Mouse (Mus musculus) ovary, postnatal 36 days (tissue): ENCODE data around the gene Tor1aip1.
A peak's percentile ranks its signal among the peaks of the same experiment; 100 is the strongest.
"Not testable (repeated sequence)": the region's sequence is repeated elsewhere in the genome, so short reads cannot be mapped to it uniquely, and the experiment has no call there.

Source experiments
- DNase-seq: peaks from one replicate; pipeline ENCODE4 v3.0.0; 2022; ENCODE audit warnings: low spot score, mixed read lengths

Gene Tor1aip1

DNA sequence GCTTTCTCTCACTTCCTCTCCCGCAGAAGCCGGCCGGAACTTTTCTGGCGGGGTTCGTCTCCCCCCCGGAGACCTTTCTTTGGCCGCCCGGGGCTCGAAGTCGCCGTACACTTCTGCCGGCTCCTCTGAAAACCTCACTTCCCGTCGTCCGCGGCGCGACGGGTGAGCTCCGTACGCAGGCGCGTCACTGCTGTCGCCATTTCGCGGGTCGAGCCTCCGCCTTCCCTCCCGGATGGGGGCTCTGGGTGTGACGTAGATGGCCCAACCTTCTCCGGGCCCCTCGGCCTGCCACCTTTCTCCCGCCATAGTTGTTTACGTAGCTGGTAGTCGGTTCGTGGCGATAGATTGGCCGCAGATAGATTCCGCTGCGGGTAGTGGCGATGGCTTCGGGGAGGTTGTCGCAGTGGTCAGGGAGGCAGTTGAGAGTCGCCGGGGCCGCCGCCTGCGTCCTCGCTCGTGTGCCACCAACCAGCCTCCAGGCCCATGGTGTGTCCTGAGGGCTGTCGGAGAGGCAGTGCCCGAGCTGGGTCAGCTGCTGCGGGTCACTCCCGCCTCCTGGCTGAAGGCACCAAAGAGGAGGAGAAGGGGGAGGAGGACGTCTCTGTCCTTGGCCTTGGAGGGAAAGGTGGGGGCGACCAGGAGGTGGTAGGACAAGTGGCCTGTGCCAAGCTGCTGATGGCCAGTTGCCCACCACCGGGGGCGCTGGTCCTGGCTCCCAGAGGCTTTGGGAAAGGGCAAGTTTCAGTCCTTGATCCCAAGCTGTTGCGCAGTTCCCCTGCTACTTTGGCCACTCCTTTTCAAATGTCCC is at the start of gene Tor1aip1:
TSS of gene Tor1aip1 (minus strand) at position 551 of the 808 bp plus-strand sequence.
- DNase-seq = peak; percentile 98

DNA sequence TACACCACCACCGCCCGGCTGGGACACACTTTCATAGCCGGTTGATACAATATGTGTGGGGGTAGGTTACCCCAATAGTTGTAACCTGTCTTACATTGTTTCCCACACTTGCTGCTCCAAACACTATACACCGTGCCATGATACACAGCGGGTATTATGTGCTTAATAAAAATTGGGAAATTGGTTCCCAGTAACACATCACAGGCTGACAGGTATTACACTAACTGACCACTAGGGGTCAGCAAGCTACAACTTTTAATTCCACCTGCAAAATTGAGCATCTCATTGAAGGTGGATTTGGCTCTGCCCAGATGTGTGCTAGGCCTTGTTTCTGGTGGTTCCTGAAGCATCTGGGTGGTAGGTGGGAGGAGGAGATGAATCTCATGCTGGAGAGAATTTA is 49.5 kb upstream of the Tor1aip1 start:
- no peak for DNase-seq

DNA sequence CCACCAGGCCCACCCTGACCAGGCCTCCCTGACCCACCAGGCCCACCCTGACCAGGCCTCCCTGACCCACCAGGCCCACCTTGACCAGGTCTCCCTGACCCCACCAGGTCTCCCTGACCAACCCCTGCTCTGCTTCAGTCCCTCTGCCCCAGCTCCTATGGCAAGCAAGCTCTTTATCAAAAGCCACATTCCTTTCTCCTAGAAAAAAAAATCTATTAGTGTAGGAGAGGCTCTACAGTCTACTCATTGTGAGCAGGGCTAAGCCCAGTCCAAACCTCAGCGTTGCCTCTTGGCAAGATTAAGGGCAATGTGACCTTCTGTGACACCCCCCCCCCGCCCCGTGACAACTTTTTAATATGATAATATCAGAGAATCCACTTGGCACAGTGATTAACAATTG is 48.3 kb upstream of the Tor1aip1 start:
- DNase-seq = no peak

DNA sequence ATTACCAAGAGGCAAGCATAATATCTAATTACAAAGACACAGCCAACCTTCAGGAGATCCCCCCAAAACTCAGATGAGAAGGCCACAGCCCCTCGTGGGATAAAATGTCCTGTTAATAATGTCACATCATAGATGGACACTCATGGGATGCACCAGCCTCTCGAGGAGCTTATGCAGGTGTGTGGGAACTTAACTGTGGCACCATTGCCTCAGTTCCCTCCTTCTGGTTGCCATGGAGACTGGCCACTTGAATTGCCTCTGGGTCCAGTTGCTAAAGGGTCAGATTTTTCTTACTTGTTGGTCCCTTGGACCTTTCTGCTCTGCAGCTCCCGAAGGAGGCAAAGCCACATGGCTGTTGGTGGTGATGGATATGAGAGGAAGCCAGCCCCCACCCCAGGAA is 41.4 kb upstream of the Tor1aip1 start:
- DNase-seq = no peak

DNA sequence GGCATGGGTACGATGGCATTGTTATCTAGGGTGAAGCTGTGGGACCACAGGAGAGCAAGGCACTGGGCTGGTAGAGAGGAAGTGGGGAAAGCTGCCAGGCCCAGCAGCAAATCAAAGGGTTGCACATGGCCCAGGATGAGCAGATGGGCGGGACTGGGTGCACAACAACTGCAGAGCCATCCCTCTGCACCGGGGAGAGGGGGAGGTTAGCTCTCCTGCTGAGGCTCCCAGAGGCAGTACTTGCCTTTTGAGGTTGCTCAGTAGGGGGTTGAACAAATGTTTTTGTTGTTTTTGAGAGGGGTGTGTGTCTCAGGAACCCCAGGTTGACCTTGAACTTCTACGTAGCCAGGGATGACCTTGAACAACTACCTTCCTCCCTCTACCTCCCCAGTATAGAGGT is 40.2 kb upstream of the Tor1aip1 start:
- DNase-seq = no peak

DNA sequence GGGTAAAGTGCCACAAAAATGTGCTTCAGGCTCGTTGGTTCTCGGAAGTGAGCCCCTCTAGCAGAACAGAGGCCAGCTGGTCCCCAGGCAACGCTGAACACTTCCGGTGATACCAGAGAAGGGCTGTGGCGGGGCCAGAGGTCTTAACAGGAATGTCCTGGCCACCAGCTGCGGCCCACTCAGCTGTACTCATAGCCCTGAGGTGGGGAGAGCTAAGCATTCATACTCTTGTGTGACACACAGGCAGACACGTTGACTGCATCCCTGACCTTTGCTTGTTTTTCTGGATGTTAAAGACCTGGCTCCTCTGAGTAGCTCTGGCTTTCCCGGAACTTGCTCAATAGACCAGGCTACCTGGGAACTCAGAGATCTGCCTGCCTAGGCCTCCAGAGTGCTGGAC is 38.3 kb upstream of the Tor1aip1 start:
- DNase-seq = peak; percentile 35

DNA sequence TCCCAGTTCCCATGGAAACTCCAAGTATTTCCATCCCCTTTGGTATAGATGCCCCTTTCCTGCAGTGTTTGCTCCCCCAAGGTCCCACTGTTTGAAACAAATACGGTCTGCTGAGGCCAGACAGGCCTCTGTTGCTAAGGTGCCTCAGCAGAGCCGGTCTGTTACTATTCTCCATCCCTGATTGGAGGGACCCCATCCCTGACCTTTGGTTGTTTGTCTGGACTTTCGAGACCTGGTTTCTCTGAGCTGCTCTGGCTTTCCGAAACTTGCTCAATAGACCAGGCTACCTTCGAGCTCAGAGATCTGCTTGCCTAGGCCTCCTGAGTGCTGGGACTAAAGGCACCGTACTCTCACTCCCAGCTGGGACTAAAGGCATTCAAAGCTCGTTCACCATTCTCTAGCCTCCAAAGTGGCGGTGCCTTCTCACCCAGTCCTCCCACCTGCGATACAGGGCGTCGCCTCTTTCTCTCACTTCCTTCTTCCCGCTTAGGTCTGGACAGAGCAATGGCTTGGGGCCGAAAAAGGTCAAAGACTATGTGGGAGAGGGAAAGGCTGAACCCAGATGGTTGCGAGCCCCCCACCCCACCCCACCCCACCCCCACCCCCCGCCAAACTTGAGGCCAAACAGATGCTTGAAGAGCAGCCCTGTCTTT is 37.0 kb upstream of the Tor1aip1 start:
- no peak for DNase-seq

DNA sequence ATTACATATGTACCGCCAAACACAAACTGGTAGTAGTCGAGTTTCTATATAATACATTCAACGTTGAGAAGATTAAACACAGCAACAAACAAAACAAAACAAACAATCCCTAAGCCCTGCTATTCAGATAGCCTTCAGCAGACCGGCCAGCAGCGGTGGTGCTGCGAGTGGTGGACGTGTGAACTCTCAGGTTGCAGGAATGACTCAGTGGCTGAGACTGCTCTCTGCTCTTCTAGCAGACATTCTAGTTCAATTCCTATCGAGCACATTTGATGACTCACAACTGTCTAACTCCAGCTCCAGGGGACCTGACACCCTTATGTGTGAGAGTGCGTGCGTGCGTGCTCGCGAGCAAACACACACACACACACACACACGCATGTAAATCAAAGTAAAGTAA is 33.8 kb upstream of the Tor1aip1 start:
- DNase-seq = no peak

DNA sequence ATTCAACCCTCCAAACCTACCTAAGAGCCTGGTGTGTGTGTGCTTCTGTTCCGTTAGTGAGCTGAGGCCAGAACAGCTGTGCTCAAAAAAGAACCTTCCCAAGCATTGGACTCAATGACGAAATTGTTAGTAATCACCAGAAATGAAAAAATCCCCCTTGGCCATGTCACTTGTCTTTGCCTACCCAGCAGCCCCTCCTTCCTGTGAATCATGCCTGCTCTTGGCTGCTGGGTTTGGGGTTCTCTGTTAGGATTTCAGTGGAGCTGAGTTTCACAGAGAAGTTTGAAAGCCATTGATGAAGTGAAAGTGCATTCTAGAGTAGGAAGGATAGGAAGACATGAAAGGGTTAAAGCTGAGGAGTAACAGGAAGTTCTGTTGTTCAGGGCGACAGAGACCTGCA is 29.9 kb upstream of the Tor1aip1 start:
- DNase-seq = no peak

DNA sequence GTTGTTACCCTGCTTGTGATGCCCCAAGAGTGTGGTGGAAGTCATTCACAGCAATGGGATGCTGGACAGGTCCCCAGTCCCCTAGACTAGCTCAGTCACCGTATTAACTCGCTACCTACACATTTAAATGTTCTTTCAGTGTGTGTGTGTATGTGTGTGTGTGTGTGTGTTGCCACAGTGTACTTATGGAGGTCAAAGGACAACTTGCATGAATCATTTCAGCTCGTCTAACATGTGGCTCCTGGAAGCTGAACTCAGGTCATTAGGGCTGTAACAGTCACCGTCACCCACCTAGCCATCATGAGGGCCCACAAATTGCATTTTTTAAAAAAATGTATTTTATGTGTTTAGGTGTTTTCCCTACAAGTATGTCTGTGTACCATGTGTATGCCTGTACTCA is 25.9 kb upstream of the Tor1aip1 start:
- no peak for DNase-seq

DNA sequence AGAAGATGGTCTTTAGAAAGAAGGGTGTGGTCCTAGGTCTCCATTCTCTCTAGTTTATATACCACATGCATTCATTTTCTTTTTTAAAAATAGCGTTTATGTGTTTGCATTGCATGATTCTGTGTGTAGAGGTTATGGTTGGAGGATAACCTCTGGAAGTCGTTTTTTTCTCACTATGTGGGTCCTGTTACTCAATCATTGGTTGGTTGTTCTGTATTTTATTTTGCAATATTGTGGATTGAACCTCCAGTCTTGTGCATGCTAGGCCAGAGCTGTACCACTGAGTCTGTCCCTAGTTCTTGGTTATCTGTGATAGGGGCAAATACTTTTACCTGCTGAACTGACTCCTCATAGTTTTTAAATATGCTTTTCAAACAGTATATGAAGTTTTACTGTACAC is 21.9 kb upstream of the Tor1aip1 start:
- no peak for DNase-seq

DNA sequence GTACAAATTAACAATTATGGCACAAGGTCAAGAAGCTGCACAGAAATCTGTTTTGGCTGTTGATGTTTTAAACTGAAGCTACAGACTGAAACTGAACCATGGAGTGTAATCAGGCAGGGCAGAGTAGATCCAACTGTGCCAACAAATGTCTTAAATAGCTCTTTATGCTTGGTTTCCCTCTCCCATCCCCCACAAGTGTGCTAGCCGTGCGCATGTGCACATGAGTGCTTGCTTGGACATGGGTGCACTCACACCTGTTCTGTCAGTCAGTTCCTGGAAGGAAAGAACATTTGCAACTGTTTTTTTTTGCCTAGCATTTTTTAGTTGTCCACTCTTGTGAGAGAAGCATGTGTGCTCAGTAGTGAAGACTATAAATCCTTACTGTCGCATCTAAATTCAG is 10.4 kb upstream of the Tor1aip1 start:
- no peak for DNase-seq

DNA sequence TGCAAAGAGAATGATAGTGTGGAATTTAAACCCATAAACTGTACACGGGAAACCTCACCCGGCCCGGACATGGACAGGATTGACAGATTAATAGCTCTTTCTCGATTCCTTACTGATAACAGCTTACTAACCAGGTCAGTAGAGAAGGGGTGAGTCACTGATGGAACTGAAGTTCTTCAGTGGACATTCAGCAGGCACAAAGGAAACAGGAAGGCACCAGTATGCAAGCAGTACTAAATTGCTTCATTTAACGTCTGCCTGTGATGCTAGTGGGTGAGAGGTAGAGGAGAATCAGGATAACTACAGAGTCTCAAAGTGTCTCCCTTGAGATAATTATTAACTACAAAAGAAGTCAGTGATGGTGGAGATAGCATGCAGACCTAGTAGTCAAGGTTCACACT is 7.9 kb upstream of the Tor1aip1 start:
- no peak for DNase-seq

DNA sequence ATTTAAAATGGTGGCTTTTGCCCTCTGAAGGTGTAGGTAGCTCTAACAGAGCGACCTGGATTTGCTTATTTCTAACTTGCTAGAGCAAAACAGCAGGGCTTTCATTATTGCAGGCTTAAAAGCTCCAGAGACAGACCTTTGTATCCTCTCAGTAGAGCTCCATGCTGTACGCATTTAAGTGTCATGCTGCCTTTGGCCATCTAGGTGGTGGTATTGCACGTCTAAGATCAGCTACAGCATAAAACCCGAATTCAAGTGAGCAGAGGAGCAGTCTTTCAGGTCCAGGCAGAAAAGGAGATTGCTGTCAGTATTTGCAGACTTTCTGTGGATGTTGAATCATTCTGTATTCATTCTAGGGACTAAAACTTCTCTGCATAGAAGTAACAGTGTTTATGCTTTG is 6.7 kb upstream of the Tor1aip1 start:
- DNase-seq = peak; percentile 26

DNA sequence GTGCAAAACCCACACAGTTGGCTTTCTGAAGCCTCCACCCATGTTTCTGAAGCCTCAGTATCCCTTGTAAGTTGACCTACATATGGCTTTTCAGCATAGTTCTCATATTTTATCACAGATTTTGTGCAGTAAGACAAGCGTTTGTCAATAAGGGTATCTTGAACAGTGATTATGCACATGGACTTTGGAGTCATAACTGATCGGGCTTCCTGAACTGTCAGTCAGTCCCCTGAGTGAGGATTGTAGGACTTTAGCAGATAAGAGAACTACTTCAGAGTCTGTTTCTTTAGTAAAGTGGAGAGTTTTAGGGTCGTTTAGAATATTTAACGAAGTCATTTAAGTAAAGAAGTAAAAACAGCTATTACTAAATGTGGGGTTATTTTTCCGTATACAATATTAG is 6.2 kb upstream of the Tor1aip1 start:
- no peak for DNase-seq

DNA sequence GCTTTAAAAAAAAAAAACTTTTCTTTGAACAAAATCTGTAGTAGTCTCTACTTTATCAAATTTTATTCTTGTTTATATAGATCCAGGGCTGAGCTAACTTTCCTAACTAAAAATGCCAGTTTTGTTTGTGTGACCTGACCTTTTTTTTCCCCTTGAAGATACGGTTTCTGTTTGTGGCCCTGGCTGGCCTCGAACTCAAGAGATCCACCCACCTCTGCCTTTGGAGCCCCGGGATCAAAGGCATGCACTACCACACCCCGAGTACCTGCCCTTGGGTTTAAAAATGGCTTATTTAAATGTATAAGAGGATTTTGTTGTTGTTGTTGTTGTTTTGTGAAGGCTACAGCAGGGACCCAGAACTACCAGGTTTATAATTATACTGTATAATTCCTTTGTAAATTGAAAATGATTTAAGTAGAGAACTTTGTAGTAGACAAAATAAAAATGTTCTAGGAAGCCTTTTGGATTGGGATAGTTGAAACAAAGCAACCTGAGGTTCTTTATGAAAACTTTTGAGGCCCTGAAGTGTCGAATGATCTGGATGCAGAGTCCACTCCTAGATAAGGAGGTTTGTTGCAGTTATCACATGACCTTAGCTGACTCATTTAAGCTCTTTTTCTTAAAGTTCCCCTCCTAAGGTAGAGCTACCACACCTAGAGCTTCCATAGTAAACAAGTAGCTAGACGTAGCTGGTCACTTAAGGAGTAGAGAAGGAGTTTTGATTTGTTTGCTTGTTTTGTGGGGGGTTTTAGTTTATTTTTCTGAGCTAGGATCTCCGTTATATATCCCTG is 5.4 kb upstream of the Tor1aip1 start:
- DNase-seq = no peak

DNA sequence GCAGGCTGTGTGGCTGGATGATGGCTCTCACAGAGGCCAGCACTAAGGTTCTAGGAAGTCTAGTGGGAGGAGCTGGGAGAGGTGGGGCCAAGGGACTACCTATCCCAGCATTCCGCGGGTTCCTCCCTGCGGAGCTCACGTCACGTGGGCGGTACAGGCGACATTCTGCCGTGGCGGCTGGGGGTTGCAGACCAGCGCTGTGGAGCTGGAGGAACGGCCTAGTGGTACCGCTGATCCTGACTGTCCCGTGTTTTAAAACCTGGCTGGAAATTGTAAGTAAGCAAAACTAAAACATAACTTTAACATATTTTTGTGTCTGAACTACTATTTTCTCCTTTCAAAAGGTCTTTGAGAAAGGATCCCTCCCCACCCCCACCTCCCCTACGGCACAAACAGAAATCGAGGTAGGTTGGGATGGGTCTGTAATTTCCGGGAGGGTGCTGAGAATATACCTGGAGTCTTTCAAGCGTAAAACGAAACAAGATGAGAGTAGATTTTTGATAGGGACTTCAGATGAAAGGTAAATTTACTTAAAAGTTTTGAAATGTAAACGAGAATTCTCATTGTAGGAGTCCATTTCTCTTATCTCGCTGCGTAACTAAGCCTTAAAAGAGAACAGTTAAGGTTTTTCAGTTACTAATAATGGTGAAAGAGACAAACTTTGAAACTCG is 4.6 kb upstream of the Tor1aip1 start:
- DNase-seq = peak; percentile 86

DNA sequence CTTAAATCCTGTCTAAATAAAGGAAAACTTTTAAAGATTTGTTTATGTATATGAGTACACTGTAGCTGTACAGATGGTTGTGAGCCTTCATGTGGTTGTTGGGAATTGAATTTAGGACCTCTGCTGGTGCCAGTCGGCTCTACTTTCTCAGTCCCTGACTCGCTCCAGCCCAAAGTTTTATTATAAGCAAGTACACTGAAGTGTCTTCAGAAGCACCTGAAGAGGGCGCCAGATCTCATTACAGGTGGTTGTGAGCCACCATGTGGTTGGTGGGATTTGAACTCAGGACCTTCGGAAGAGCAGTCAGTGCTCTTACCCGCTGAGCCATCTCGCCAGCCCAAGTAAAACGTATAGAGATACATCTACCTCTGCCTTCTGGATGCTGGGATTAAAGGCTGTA is 3.7 kb upstream of the Tor1aip1 start:
- not testable (repeated sequence) for DNase-seq

DNA sequence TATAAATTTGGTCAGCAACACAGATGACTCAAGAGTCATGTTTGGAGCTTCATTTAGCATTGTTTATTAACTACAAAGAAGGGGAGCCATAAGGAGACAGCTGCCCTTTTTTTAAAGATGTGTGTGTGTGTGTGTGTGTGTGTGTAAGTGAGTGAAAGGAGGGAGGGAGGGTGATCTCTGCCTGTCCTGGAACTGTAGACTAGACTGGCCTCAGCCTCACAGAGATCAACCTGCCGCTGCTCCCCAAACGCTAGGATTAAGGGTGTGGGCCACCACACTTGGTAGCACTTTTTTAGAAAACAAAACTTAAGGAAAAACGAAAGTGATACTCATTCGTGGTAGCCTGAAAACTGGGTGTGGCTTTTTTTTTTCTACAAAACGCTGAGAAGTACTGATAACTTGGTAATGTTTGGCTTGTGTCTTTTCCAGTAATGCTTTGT is 884 bp upstream of the Tor1aip1 start:
- peak; percentile 13 for DNase-seq

DNA sequence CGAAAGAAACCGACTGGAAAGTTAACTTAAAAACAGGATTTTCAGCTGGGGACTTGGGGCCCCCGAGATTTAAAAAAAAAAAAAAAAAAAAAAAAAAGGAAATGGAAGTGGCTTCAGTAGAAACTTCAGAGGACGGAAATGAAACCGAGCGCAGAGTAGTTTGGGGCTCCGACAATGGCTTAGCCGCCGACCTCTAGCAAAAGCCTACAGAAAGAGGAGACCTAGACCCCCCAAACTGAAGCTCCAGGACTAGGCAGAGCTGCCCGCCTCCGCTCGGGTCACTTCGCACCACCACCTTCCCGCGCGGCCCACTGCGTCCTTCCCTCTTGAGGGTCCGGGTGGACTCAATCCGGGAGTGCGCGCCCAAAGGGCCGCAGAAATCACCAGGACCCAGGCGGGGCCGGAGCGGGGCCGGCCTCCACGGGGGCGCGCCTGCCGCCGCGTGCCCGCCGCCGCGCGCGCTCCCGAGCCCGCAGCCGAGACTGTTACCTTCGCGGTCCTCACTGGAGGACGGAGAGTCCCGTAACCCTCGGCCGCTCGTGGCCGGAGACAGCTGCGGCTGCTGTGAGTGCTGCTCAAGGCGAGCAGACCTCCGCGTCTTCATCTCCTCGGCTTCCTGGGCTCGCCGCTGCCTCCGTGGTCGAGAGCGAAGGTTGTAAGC is 881 bp downstream of the Tor1aip1 start, which contains the start of gene Tor1aip2:
TSS of gene Tor1aip2 (plus strand) at position 135 of the 661 bp plus-strand sequence.
- peak; percentile 85 for DNase-seq

DNA sequence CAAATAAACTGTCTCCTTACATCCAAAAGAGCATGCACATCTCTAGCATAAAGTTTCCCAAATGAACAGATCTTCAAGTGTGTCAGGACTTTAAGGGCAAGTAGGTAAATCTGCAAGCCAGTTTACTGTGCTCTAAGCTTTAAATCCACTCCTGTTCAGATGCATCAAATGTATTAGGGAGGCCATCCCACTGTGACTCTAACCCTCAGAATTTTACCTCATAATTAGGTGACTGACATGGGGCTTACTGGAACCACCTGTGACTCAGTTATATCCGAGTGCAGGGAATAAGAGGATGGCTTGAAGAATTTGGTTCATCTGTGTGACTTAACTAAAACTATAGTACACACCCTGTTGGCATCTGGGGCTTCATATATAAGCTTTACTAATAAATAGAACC is 1.6 kb downstream of the Tor1aip1 start:
- no peak for DNase-seq

DNA sequence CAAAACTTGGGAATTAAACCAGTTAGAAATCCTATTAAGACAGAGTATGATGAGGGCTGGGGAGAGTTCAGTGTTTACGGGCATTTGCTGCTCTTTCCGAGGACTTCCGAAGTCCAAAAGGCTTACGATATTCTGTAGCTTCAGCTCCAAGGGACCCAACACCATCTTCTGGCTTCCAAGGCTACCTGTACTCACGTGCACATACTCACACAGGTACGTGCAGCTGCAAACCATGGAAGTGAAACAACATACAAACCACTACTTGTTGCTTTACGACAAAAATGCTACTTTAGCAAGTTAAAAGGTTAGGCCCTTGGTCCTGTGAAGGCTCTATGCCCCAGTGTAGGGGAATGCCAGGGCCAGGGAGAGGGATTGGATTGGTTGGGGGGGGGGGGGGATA is 2.4 kb downstream of the Tor1aip1 start:
- DNase-seq = no peak
